ENCODE assay signal across 9 mouse cellular contexts in genomic region chr4:138793276-138793675, GRCm38 (mm10). TPM values are rescaled to one million over a fixed set of nuclear protein-coding genes. Genes with fewer than 3 reads are reported as not detected.
DNase-seq lines count a peak whose midpoint lies in the region; ATAC-seq and TF ChIP-seq lines count a peak whose summit lies in the region.
"Had no signal": no experiment of that assay in that cellular context is flagged by ENCODE, and none has a peak within 500 bp of the region (broad histone marks: within the 10 kb centered on the region; RNA-seq: fewer than 3 reads in every experiment).

No protein-coding gene starts in this region.

- H3K4me2 ChIP-seq in forebrain, embryonic 14.5 days (ENCODE audit: low read length) = no peak overlapping the region
- no peak overlapping the region for H3K4me2 ChIP-seq in embryonic facial prominence, embryonic 15.5 days (replicated peaks)
- H3K4me2 ChIP-seq: heart, embryonic 13.5 days had no signal

- H3K27me3 ChIP-seq in forebrain, embryonic 14.5 days (replicated peaks; ENCODE audit: control insufficient read depth, insufficient read depth, low read length) = no peaks in the 10 kb centered on the region
- H3K27me3 ChIP-seq in forebrain, embryonic 10.5 days (ENCODE audit: poor library complexity, severe bottlenecking) = no peaks in the 10 kb centered on the region
- no peaks in the 10 kb centered on the region for H3K27me3 ChIP-seq in testis, adult 2 months (ENCODE audit: control insufficient read depth, insufficient read depth, low read length)
- no peaks in the 10 kb centered on the region for H3K27me3 ChIP-seq in embryonic facial prominence, embryonic 15.5 days

- peak; percentile 35; the same call in 1 of the 2 replicates for TF ChIP-seq CTCF in testis, adult 2 months (IDR thresholded peaks at IDR 0.05; ENCODE audit: control insufficient read depth, insufficient read depth, insufficient replicate concordance, low read depth, low read length)
- TF ChIP-seq CTCF in olfactory bulb, adult 2 months (IDR thresholded peaks at IDR 0.05; ENCODE audit: insufficient read depth, low read depth, low read length) = peak; percentile 24; the same call in 1 of the 2 replicates

- H3K9ac ChIP-seq in forebrain, embryonic 14.5 days (ENCODE audit: low read length) = no peak overlapping the region
- no peak overlapping the region for H3K9ac ChIP-seq in embryonic facial prominence, embryonic 15.5 days
- H3K9ac ChIP-seq: heart, embryonic 13.5 days had no signal

- no peak for TF ChIP-seq POLR2A in testis, adult 2 months (IDR thresholded peaks at IDR 0.05; ENCODE audit: control insufficient read depth, low read depth, low read length)
- TF ChIP-seq POLR2A in olfactory bulb, adult 2 months (IDR thresholded peaks at IDR 0.05; ENCODE audit: insufficient read depth, low read depth, low read length) = no peak

- no peak overlapping the region for H3K4me3 ChIP-seq in forebrain, embryonic 14.5 days (ENCODE audit: low read depth, low read length)
- H3K4me3 ChIP-seq in forebrain, embryonic 10.5 days = no peak overlapping the region
- H3K4me3 ChIP-seq in testis, adult 2 months (ENCODE audit: control insufficient read depth, low read depth, low read length) = no peak overlapping the region
- no peak overlapping the region for H3K4me3 ChIP-seq in embryonic facial prominence, embryonic 15.5 days (replicated peaks)
- H3K4me3 ChIP-seq in olfactory bulb, adult 2 months (ENCODE audit: insufficient read depth, low read depth, low read length) = no peak overlapping the region
- H3K4me3 ChIP-seq: heart, embryonic 13.5 days had no signal

- no peaks in the 10 kb centered on the region for H3K36me3 ChIP-seq in forebrain, embryonic 14.5 days (ENCODE audit: control insufficient read depth, insufficient read depth, low read length)
- H3K36me3 ChIP-seq in forebrain, embryonic 10.5 days (replicated peaks) = no peaks in the 10 kb centered on the region
- no peaks in the 10 kb centered on the region for H3K36me3 ChIP-seq in testis, adult 2 months (ENCODE audit: control insufficient read depth, insufficient read depth, low read length)
- no peaks in the 10 kb centered on the region for H3K36me3 ChIP-seq in embryonic facial prominence, embryonic 15.5 days
- H3K36me3 ChIP-seq: heart, embryonic 13.5 days had no signal

- H3K9me3 ChIP-seq in forebrain, embryonic 14.5 days (replicated peaks; ENCODE audit: control insufficient read depth, low read length) = no peaks in the 10 kb centered on the region
- no peaks in the 10 kb centered on the region for H3K9me3 ChIP-seq in forebrain, embryonic 10.5 days
- H3K9me3 ChIP-seq in embryonic facial prominence, embryonic 15.5 days (replicated peaks) = no peaks in the 10 kb centered on the region
- H3K9me3 ChIP-seq: heart, embryonic 13.5 days had no signal

- WGBS in forebrain, embryonic 14.5 days = 62% methylated on average over 2 of the region's 2 CpGs
- WGBS in forebrain, embryonic 10.5 days = 70% methylated on average over 2 of the region's 2 CpGs
- 46% methylated on average over 2 of the region's 2 CpGs for WGBS in embryonic facial prominence, embryonic 15.5 days
- 74% methylated on average over 2 of the region's 2 CpGs for WGBS in olfactory bulb, adult 2 months

- peak; percentile 46 for DNase-seq in forebrain, embryonic 14.5 days (ENCODE audit: low spot score)
- DNase-seq in forebrain, embryonic 10.5 days (ENCODE audit: extremely low spot score, low spot score) = no peak
- DNase-seq in testis, postnatal 14 days (ENCODE audit: low spot score) = no peak
- DNase-seq in layer of hippocampus, adult 9-10 months (ENCODE audit: low spot score) = peak; percentile 32

- no peaks in the 10 kb centered on the region for H3K4me1 ChIP-seq in forebrain, embryonic 14.5 days (ENCODE audit: control insufficient read depth, insufficient read depth, low read length)
- peaks cover 4% of the 10 kb centered on the region; the same call in 1 of the 2 replicates for H3K4me1 ChIP-seq in forebrain, embryonic 10.5 days
- H3K4me1 ChIP-seq in testis, adult 2 months (ENCODE audit: control insufficient read depth, insufficient read depth, low read length) = no peaks in the 10 kb centered on the region
- peaks cover 9% of the 10 kb centered on the region; the same call in 1 of the 2 replicates for H3K4me1 ChIP-seq in embryonic facial prominence, embryonic 15.5 days
- H3K4me1 ChIP-seq in olfactory bulb, adult 2 months (ENCODE audit: control insufficient read depth, insufficient read depth, low read length) = peaks cover 6% of the 10 kb centered on the region
- H3K4me1 ChIP-seq: heart, embryonic 13.5 days had no signal

- no peak overlapping the region for H3K27ac ChIP-seq in forebrain, embryonic 14.5 days (ENCODE audit: low read depth, low read length)
- H3K27ac ChIP-seq in forebrain, embryonic 10.5 days = no peak overlapping the region
- no peak overlapping the region for H3K27ac ChIP-seq in testis, adult 2 months (ENCODE audit: control insufficient read depth, insufficient read depth, low read depth, low read length)
- H3K27ac ChIP-seq in embryonic facial prominence, embryonic 15.5 days (replicated peaks) = peak overlapping the region; percentile 56; the same call in 1 of the 2 replicates
- H3K27ac ChIP-seq in olfactory bulb, adult 2 months (ENCODE audit: insufficient read depth, low read depth, low read length) = no peak overlapping the region
- H3K27ac ChIP-seq: heart, embryonic 13.5 days had no signal

- no peak for ATAC-seq in forebrain, embryonic 14.5 days
- ATAC-seq in embryonic facial prominence, embryonic 15.5 days (ENCODE audit: insufficient number of reproducible peaks, low FRiP score, low TSS enrichment, low read depth) = no peak
- no peak for ATAC-seq in activated CD4-positive, CD25-positive, alpha-beta regulatory T cell, adult 4 months

RNA-seq across cellular contexts. Expression of gene Pla2g2d, which starts 17.7 kb away (rescaled TPM):
- 0.17 and 0.24 TPM in 2 replicates for polyA plus RNA-seq in forebrain, embryonic 14.5 days (2014; fragmentation: Nextera tagmentation; extraction: Ambion mirVana)
- polyA plus RNA-seq in forebrain, embryonic 10.5 days (2016; fragmentation: Nextera tagmentation; extraction: Ambion mirVana) = 0.15 TPM in 1 of 2 replicates, not detected in the other
- 0.36 and 0.38 TPM in 2 replicates for polyA plus RNA-seq in testis, adult 2 months (2012; rRNA removed)
- polyA plus RNA-seq in embryonic facial prominence, embryonic 15.5 days (2015; fragmentation: Nextera tagmentation; extraction: Ambion mirVana) = 0.24 and 0.30 TPM in 2 replicates
- not detected in 2 replicates for polyA plus RNA-seq in olfactory bulb, adult 2 months (2012; ENCODE audit: insufficient read depth, insufficient read length, low replicate concordance, missing spikeins)
- 1 to 10 TPM in 1 of 2 experiments, not detected in 1; 1.5 TPM for polyA plus RNA-seq in activated CD4-positive, CD25-positive, alpha-beta regulatory T cell, adult 4 months (2017; shearing (Covaris generic))
- polyA plus RNA-seq: heart, embryonic 13.5 days had no signal

RNA-seq across cellular contexts. Expression of gene Pla2g2f, which starts 35.9 kb away (rescaled TPM):
- 0.09 TPM in 1 of 2 replicates, not detected in the other for polyA plus RNA-seq in forebrain, embryonic 14.5 days (2014; fragmentation: Nextera tagmentation; extraction: Ambion mirVana)
- not detected in 2 replicates for polyA plus RNA-seq in forebrain, embryonic 10.5 days (2016; fragmentation: Nextera tagmentation; extraction: Ambion mirVana)
- polyA plus RNA-seq in testis, adult 2 months (2012; rRNA removed) = not detected in 2 replicates
- polyA plus RNA-seq in embryonic facial prominence, embryonic 15.5 days (2015; fragmentation: Nextera tagmentation; extraction: Ambion mirVana) = 29.2 and 31.1 TPM in 2 replicates
- polyA plus RNA-seq in olfactory bulb, adult 2 months (2012; ENCODE audit: insufficient read depth, insufficient read length, low replicate concordance, missing spikeins) = not detected in 2 replicates
- polyA plus RNA-seq in activated CD4-positive, CD25-positive, alpha-beta regulatory T cell, adult 4 months (2017; shearing (Covaris generic)) = not detected
- polyA plus RNA-seq: heart, embryonic 13.5 days had no signal

RNA-seq across cellular contexts. Expression of gene Ubxn10, which starts 56.3 kb away (rescaled TPM):
- polyA plus RNA-seq in forebrain, embryonic 14.5 days (2014; fragmentation: Nextera tagmentation; extraction: Ambion mirVana) = 3.3 and 3.4 TPM in 2 replicates
- polyA plus RNA-seq in forebrain, embryonic 10.5 days (2016; fragmentation: Nextera tagmentation; extraction: Ambion mirVana) = 1.0 and 1.4 TPM in 2 replicates
- 371 and 394 TPM in 2 replicates for polyA plus RNA-seq in testis, adult 2 months (2012; rRNA removed)
- 4.3 and 10.3 TPM in 2 replicates for polyA plus RNA-seq in embryonic facial prominence, embryonic 15.5 days (2015; fragmentation: Nextera tagmentation; extraction: Ambion mirVana)
- polyA plus RNA-seq in olfactory bulb, adult 2 months (2012; ENCODE audit: insufficient read depth, insufficient read length, low replicate concordance, missing spikeins) = not detected in 2 replicates
- polyA plus RNA-seq in activated CD4-positive, CD25-positive, alpha-beta regulatory T cell, adult 4 months (2017; shearing (Covaris generic)) = not detected

Comparison
In these comparisons a context has a peak if more than half of its experiments do, and no peak if none do; other contexts are left out.
1. DNase-seq: peak in forebrain, embryonic 14.5 days (single experiment) and layer of hippocampus, adult 9-10 months (single experiment); none in forebrain, embryonic 10.5 days (single experiment) and testis, postnatal 14 days (single experiment).
2. RNA of gene Pla2g2f, which starts 35.9 kb away (polyA plus RNA-seq): 29.2 to 31.1 TPM in embryonic facial prominence, embryonic 15.5 days; not detected in activated CD4-positive, CD25-positive, alpha-beta regulatory T cell, adult 4 months, 0.09 TPM in forebrain, embryonic 14.5 days, not detected in forebrain, embryonic 10.5 days, not detected in testis, adult 2 months and not detected in olfactory bulb, adult 2 months; every median in the first group is over 10 times any median in the second.
3. RNA of gene Ubxn10, which starts 56.3 kb away (polyA plus RNA-seq): 371 to 394 TPM in testis, adult 2 months; 4.3 to 10.3 TPM in embryonic facial prominence, embryonic 15.5 days, 3.3 to 3.4 TPM in forebrain, embryonic 14.5 days, 1.0 to 1.4 TPM in forebrain, embryonic 10.5 days, not detected in olfactory bulb, adult 2 months and not detected in activated CD4-positive, CD25-positive, alpha-beta regulatory T cell, adult 4 months; every median in the first group is over 10 times any median in the second.